Mouse (Mus musculus) thymus, adult 2 months (tissue): ENCODE results near the gene Rsbn1l. TPM values are rescaled to one million over a fixed set of nuclear protein-coding genes. Genes with fewer than 3 reads are reported as not detected.
"Not testable (repeated sequence)": the region's sequence is repeated elsewhere in the genome, so short reads cannot be mapped to it uniquely, and the experiment has no call there.

Source experiments
- DNase-seq: peaks from one replicate; pipeline ENCODE4 v3.0.0; 2021
- H3K27ac ChIP-seq: fragments of 200-500 bp; 2 replicates; pipeline ENCODE4 v1.5.1; 2012; ENCODE audit warnings: low read length, control low read depth; ENCODE audit not compliant: control insufficient read depth, insufficient read depth
- H3K27me3 ChIP-seq: fragments of 200-500 bp; 2 replicates; pipeline ENCODE4 v1.6.1; 2012; ENCODE audit warnings: mild to moderate bottlenecking, low read length, moderate library complexity, mixed read lengths; ENCODE audit not compliant: control insufficient read depth, insufficient read depth
- H3K36me3 ChIP-seq: fragments of 200-500 bp; 2 replicates; pipeline ENCODE4 v1.6.1; 2012; ENCODE audit warnings: mild to moderate bottlenecking, low read length, moderate library complexity; ENCODE audit not compliant: control insufficient read depth, insufficient read depth
- H3K4me1 ChIP-seq: fragments of 200-500 bp; replicated peaks from 2 replicates; pipeline ENCODE4 v1.6.1; 2012; ENCODE audit warnings: low read length; ENCODE audit not compliant: control insufficient read depth, insufficient read depth
- H3K4me3 ChIP-seq: fragments of 200-500 bp; 2 replicates; pipeline ENCODE4 v1.5.1; 2012; ENCODE audit warnings: mild to moderate bottlenecking, low read length, control low read depth, moderate library complexity; ENCODE audit not compliant: control insufficient read depth, insufficient read depth
- CTCF ChIP-seq: fragments of 200-500 bp; IDR thresholded peaks from 2 replicates; pipeline ENCODE4 v1.5.1; 2012; ENCODE audit warnings: mild to moderate bottlenecking, control low read depth, low read length, moderate library complexity, borderline replicate concordance; ENCODE audit not compliant: control insufficient read depth, poor library complexity, insufficient read depth; ENCODE audit errors: extremely low read depth
- POLR2A ChIP-seq: fragments of 200-500 bp; IDR thresholded peaks from 2 replicates; pipeline ENCODE4 v1.6.1; 2012; ENCODE audit warnings: mild to moderate bottlenecking, low read length, control low read depth, moderate library complexity; ENCODE audit not compliant: control insufficient read depth, poor library complexity, insufficient read depth; ENCODE audit errors: extremely low read depth
- WGBS: fragments of 180-500 bp; shearing (Covaris S2); methylation state at CpG from one replicate; pipeline ENCODE4 v1.1.7; 2018; 5-methylcytosine and 5-hydroxymethylcytosine counted together
- polyA plus RNA-seq: library from polyadenylated mRNA; depleted of rRNA; stranded (reverse); fragments of >200 nt; gene quantifications from 2 replicates; pipeline ENCODE4 v1.2.3, GENCODE M21; 2012

Rsbn1l gene
- polyA plus RNA-seq, 1 experiment = 15.0 TPM

- WGBS = under 1% methylated on average over 51 of the region's 51 CpGs
- TF ChIP-seq CTCF = no peak
- peak; percentile 92 for TF ChIP-seq POLR2A
- peak; percentile 94 for DNase-seq
- H3K4me1 ChIP-seq = peaks cover 20% of the 10 kb centered on the region
- peak overlapping the region; percentile 87 for H3K4me3 ChIP-seq
- no peaks in the 10 kb centered on the region for H3K27me3 ChIP-seq
- peak overlapping the region; percentile 67 for H3K27ac ChIP-seq
- H3K36me3 ChIP-seq = no peaks in the 10 kb centered on the region; the same call in 1 of the 2 replicates
Observed at GRCm38 (mm10) chr5:20951666-20952281, 4.4 kb downstream of the Rsbn1l start.

GRCm38 (mm10) chr5:20950855-20951650, 5.1 kb downstream of the Rsbn1l start:
- Histone ChIP-seq H3K4me3 (peak overlapping the region; percentile 87), H3K4me1 (peaks cover 23% of the 10 kb centered on the region), H3K36me3 (no peaks in the 10 kb centered on the region), H3K27ac (peak overlapping the region; percentile 67), H3K27me3 (no peaks in the 10 kb centered on the region)
- WGBS = under 1% methylated on average over 88 of the region's 88 CpGs
- DNase-seq = peak; percentile 59
- TF ChIP-seq CTCF = no peak; the same call in 1 of the 2 replicates
- TF ChIP-seq POLR2A = peak; percentile 21; the same call in 1 of the 2 replicates

- no peak for DNase-seq
- peak overlapping the region; percentile 67; the same call in 1 of the 2 replicates for H3K27ac ChIP-seq
- H3K4me3 ChIP-seq = peak overlapping the region; percentile 87
- TF ChIP-seq POLR2A (no peak), CTCF (no peak)
- H3K27me3 ChIP-seq = no peaks in the 10 kb centered on the region
- 0% methylated on average over 9 of the region's 9 CpGs for WGBS
- no peaks in the 10 kb centered on the region for H3K36me3 ChIP-seq
- H3K4me1 ChIP-seq = peaks cover 21% of the 10 kb centered on the region
Observed at GRCm38 (mm10) chr5:20950516-20950854, 5.7 kb downstream of the Rsbn1l start.

GRCm38 (mm10) chr5:20950093-20950492, 6.1 kb downstream of the Rsbn1l start:
- no peak for TF ChIP-seq POLR2A
- TF ChIP-seq CTCF = no peak
- no peak overlapping the region for H3K4me3 ChIP-seq
- no peak for DNase-seq
- H3K27ac ChIP-seq = no peak overlapping the region
- H3K36me3 ChIP-seq = no peaks in the 10 kb centered on the region
- 4% methylated on average over 5 of the region's 5 CpGs for WGBS
- H3K4me1 ChIP-seq = peaks cover 23% of the 10 kb centered on the region
- no peaks in the 10 kb centered on the region for H3K27me3 ChIP-seq

- 80% methylated on average over 6 of the region's 6 CpGs for WGBS
- H3K27ac ChIP-seq = no peak overlapping the region
- TF ChIP-seq CTCF = no peak
- no peak for TF ChIP-seq POLR2A
Observed at GRCm38 (mm10) chr5:20946906-20947305, 9.3 kb downstream of the Rsbn1l start.

GRCm38 (mm10) chr5:20944961-20945748, 11.0 kb downstream of the Rsbn1l start:
- TF ChIP-seq POLR2A (no peak), CTCF (no peak)
- H3K4me3 ChIP-seq = peak overlapping the region; percentile 30
- H3K36me3 ChIP-seq = no peaks in the 10 kb centered on the region
- H3K4me1 ChIP-seq = peaks cover 33% of the 10 kb centered on the region
- WGBS = 7% methylated on average over 13 of the region's 13 CpGs
- H3K27ac ChIP-seq = peak overlapping the region; percentile 93
- DNase-seq = peak; percentile 44
- H3K27me3 ChIP-seq = no peaks in the 10 kb centered on the region

More at GRCm38 (mm10) chr5:20946906-20947305, 9.3 kb downstream of the Rsbn1l start:
- H3K27me3 ChIP-seq = no peaks in the 10 kb centered on the region
- peaks cover 24% of the 10 kb centered on the region for H3K4me1 ChIP-seq
- no peak overlapping the region for H3K4me3 ChIP-seq
- H3K36me3 ChIP-seq = no peaks in the 10 kb centered on the region
- no peak for DNase-seq

- DNase-seq, H3K36me3 ChIP-seq, H3K27me3 ChIP-seq, H3K27ac ChIP-seq, H3K4me3 ChIP-seq: not testable (repeated sequence)
- WGBS = 44% methylated on average over 4 of the region's 4 CpGs
- peaks cover 38% of the 10 kb centered on the region for H3K4me1 ChIP-seq
Observed at GRCm38 (mm10) chr5:20943791-20944190, 12.4 kb downstream of the Rsbn1l start.
